Mouse (Mus musculus) hindbrain, embryonic 10.5 days (tissue): ENCODE results near the gene Tbc1d22a. TPM values are rescaled to one million over a fixed set of nuclear protein-coding genes. Genes with fewer than 3 reads are reported as not detected.

Experiments used
- DNase-seq: peaks from one replicate; pipeline ENCODE4 v3.0.0-alpha.2; 2017; ENCODE audit warnings: low spot score
- H3K27ac ChIP-seq: fragments of 300-500 bp; sonication (generic); 2 replicates; pipeline ENCODE4 v1.5.1; 2016; ENCODE audit warnings: mild to moderate bottlenecking, moderate library complexity
- H3K27me3 ChIP-seq: fragments of 300-500 bp; sonication (generic); 2 replicates; pipeline ENCODE4 v1.6.1; 2016; ENCODE audit warnings: mild to moderate bottlenecking; ENCODE audit not compliant: poor library complexity, insufficient read depth, severe bottlenecking
- H3K36me3 ChIP-seq: fragments of 300-500 bp; sonication (generic); 2 replicates; pipeline ENCODE4 v1.6.1; 2016; ENCODE audit warnings: mild to moderate bottlenecking, moderate library complexity
- H3K4me1 ChIP-seq: fragments of 300-500 bp; sonication (generic); replicated peaks from 2 replicates; pipeline ENCODE4 v1.6.1; 2016; ENCODE audit warnings: mild to moderate bottlenecking
- H3K4me3 ChIP-seq: fragments of 300-500 bp; sonication (generic); 2 replicates; pipeline ENCODE4 v1.5.1; 2016; ENCODE audit warnings: mild to moderate bottlenecking, moderate library complexity
- H3K9me3 ChIP-seq: fragments of 300-500 bp; sonication (generic); 2 replicates; pipeline ENCODE4 v1.6.1; 2016; ENCODE audit warnings: mild to moderate bottlenecking, moderate library complexity
- WGBS: fragments of 180-500 bp; shearing (Covaris S2); methylation state at CpG from one replicate; pipeline ENCODE4 v1.1.7; 2016; 5-methylcytosine and 5-hydroxymethylcytosine counted together
- polyA plus RNA-seq: library from polyadenylated mRNA; unstranded; fragments of >200 nt; fragmentation: Nextera tagmentation; extraction: Ambion mirVana; gene quantifications from 2 replicates; pipeline ENCODE4 v1.2.1, GENCODE M21; 2016

Tbc1d22a gene
- polyA plus RNA-seq, 1 experiment from 2014 or later, result 13.4 TPM

GRCm38 (mm10) chr15:86329911-86330310, 115.7 kb downstream of the Tbc1d22a start:
- Histone ChIP-seq H3K27me3 (no peaks in the 10 kb centered on the region), H3K36me3 (no peaks in the 10 kb centered on the region), H3K27ac (no peak overlapping the region), H3K9me3 (no peaks in the 10 kb centered on the region), H3K4me3 (no peak overlapping the region), H3K4me1 (peaks cover 6% of the 10 kb centered on the region)
- DNase-seq, result no peak
- 76% methylated on average over 7 of the region's 7 CpGs for WGBS

DNA sequence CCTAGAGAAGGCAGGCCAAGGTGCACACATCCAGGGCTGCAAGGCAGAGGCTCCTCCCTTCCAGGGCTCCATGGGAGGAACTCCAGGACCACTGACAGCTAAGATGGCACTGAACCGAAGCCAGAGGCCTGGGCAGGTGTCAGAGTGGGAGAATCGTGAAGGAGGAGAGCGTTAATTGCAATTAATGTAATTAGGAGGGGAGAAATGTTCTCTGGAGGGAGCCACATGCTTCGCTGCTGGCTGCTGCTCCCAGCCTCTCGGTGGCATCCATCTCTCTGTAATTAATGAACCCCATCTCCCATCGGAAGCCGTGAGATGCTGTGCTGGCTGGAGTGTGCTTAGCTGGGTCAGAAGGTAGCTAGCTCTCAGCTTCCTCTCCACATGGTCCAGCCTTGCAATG, 116.2 kb downstream of the Tbc1d22a start:
- Histone ChIP-seq H3K27me3 (no peaks in the 10 kb centered on the region), H3K4me1 (peaks cover 6% of the 10 kb centered on the region), H3K4me3 (no peak overlapping the region), H3K27ac (no peak overlapping the region), H3K36me3 (no peaks in the 10 kb centered on the region), H3K9me3 (no peaks in the 10 kb centered on the region)
- 77% methylated on average over 7 of the region's 7 CpGs for WGBS
- DNase-seq, result no peak

GRCm38 (mm10) chr15:86331501-86332245, 117.4 kb downstream of the Tbc1d22a start:
- Histone ChIP-seq H3K4me1 (peaks cover 6% of the 10 kb centered on the region), H3K36me3 (no peaks in the 10 kb centered on the region), H3K9me3 (no peaks in the 10 kb centered on the region), H3K27ac (no peak overlapping the region), H3K27me3 (no peaks in the 10 kb centered on the region), H3K4me3 (no peak overlapping the region)
- WGBS, result 76% methylated on average over 8 of the region's 8 CpGs
- no peak for DNase-seq

DNA sequence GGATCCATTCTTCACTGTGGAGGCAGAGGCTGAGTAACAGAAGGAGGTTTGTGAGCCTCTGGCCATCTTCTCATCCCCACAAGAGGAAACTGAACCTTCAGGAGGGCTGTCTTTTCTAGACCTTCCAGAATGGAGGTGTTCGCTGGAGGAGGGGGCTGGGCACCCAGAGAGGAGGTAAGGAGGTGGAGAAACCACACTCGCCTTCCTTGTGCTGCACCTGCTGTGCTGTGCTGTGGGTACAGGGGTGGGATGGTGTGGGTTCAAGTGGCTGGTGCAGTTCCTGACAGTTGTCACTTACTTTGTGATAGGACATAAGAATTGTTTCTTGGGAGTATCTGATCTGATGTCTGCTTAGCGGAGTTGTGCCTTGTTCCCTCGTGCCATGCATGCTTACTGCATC, 118.9 kb downstream of the Tbc1d22a start:
- Histone ChIP-seq H3K36me3 (no peaks in the 10 kb centered on the region), H3K27ac (no peak overlapping the region), H3K9me3 (no peaks in the 10 kb centered on the region), H3K4me1 (peaks cover 6% of the 10 kb centered on the region), H3K4me3 (no peak overlapping the region), H3K27me3 (no peaks in the 10 kb centered on the region)
- 91% methylated on average over 4 of the region's 4 CpGs for WGBS
- DNase-seq, result no peak

DNA sequence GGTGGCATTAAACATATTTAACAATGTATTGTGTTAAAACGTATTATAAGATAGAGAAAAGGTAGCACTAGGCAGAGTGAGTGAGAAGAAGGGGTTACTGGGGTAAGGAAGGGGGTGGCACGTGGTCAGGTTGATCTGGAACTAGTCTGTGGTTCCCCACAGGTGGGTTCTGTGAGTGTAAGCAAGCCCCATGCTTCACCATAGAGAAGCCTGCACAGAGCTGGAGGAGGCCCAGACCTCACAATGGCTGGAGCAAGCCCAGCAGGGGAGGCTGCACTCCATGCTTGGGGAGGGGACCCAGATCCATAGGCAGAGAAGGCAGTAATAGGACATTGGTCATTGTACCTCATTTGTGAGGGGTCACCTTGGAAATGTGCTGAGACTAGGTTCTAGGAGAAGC, 119.3 kb downstream of the Tbc1d22a start:
- WGBS, result 81% methylated on average over 2 of the region's 2 CpGs
- Histone ChIP-seq H3K27ac (no peak overlapping the region; the same call in 1 of the 2 replicates), H3K36me3 (no peaks in the 10 kb centered on the region), H3K9me3 (no peaks in the 10 kb centered on the region), H3K4me1 (peaks cover 6% of the 10 kb centered on the region), H3K4me3 (no peak overlapping the region), H3K27me3 (no peaks in the 10 kb centered on the region)
- DNase-seq, result no peak

- H3K9me3 ChIP-seq, result no peaks in the 10 kb centered on the region
- H3K36me3 ChIP-seq, result no peaks in the 10 kb centered on the region
- no peaks in the 10 kb centered on the region for H3K27me3 ChIP-seq
- DNase-seq, result no peak
- no peak overlapping the region for H3K4me3 ChIP-seq
- peaks cover 11% of the 10 kb centered on the region for H3K4me1 ChIP-seq
- 96% methylated on average over 4 of the region's 4 CpGs for WGBS
- H3K27ac ChIP-seq, result no peak overlapping the region
Measured at GRCm38 (mm10) chr15:86334276-86334675, 120.0 kb downstream of the Tbc1d22a start.

DNA sequence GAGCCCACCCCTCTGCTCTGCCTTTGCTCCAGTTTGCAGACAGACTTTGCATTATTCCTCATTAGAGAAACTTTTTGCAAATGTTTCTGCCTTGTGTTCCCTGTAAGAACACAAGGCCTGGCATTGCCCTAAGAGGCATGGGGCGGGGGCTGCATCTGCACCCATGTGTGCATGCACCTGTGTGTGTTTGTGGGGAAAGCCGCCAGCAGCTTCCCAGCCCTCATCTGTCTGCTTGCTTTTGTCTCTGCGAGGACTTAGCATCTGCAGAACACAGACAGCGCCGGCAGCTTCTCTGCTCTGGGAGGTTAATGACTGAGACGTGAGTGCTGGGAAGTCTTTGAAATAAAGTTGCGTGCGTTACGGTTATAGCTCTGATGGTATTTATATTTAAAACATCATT, 120.5 kb downstream of the Tbc1d22a start:
- H3K27ac ChIP-seq, result no peak overlapping the region
- H3K4me1 ChIP-seq, result peaks cover 12% of the 10 kb centered on the region
- H3K36me3 ChIP-seq, result no peaks in the 10 kb centered on the region
- no peaks in the 10 kb centered on the region for H3K27me3 ChIP-seq
- no peak overlapping the region for H3K4me3 ChIP-seq
- H3K9me3 ChIP-seq, result no peaks in the 10 kb centered on the region
- no peak for DNase-seq
- 87% methylated on average over 9 of the region's 9 CpGs for WGBS

GRCm38 (mm10) chr15:86335781-86336180, 121.5 kb downstream of the Tbc1d22a start:
- WGBS, result 90% methylated on average over 1 of the region's 1 CpGs
- Histone ChIP-seq H3K4me3 (no peak overlapping the region), H3K36me3 (no peaks in the 10 kb centered on the region), H3K4me1 (peaks cover 12% of the 10 kb centered on the region), H3K27ac (no peak overlapping the region), H3K27me3 (no peaks in the 10 kb centered on the region), H3K9me3 (no peaks in the 10 kb centered on the region)
- no peak for DNase-seq

GRCm38 (mm10) chr15:86337726-86338125, 123.5 kb downstream of the Tbc1d22a start:
- Histone ChIP-seq H3K4me3 (no peak overlapping the region), H3K9me3 (no peaks in the 10 kb centered on the region), H3K36me3 (no peaks in the 10 kb centered on the region), H3K27ac (no peak overlapping the region; the same call in 1 of the 2 replicates), H3K27me3 (no peaks in the 10 kb centered on the region), H3K4me1 (peaks cover 6% of the 10 kb centered on the region; the same call in 1 of the 2 replicates)
- 79% methylated on average over 10 of the region's 10 CpGs for WGBS
- no peak for DNase-seq

- DNase-seq, result no peak
- Histone ChIP-seq H3K36me3 (no peaks in the 10 kb centered on the region), H3K4me3 (no peak overlapping the region), H3K4me1 (peaks cover 21% of the 10 kb centered on the region), H3K27ac (no peak overlapping the region), H3K27me3 (no peaks in the 10 kb centered on the region), H3K9me3 (no peaks in the 10 kb centered on the region)
- 94% methylated on average over 2 of the region's 2 CpGs for WGBS
Measured at GRCm38 (mm10) chr15:86339736-86340135, 125.5 kb downstream of the Tbc1d22a start.

GRCm38 (mm10) chr15:86340766-86341165, 126.5 kb downstream of the Tbc1d22a start:
- H3K27ac ChIP-seq, result no peak overlapping the region

GRCm38 (mm10) chr15:86342637-86343375, 128.5 kb downstream of the Tbc1d22a start:
- Histone ChIP-seq H3K4me3 (no peak overlapping the region), H3K4me1 (peaks cover 30% of the 10 kb centered on the region), H3K27me3 (no peaks in the 10 kb centered on the region), H3K36me3 (no peaks in the 10 kb centered on the region), H3K27ac (no peak overlapping the region), H3K9me3 (no peaks in the 10 kb centered on the region)
- 89% methylated on average over 8 of the region's 8 CpGs for whole genome bisulfite sequencing
- no peak for DNase-seq

More at GRCm38 (mm10) chr15:86340766-86341165, 126.5 kb downstream of the Tbc1d22a start:
- Histone ChIP-seq H3K4me3 (no peak overlapping the region), H3K27me3 (no peaks in the 10 kb centered on the region), H3K36me3 (no peaks in the 10 kb centered on the region), H3K4me1 (peaks cover 27% of the 10 kb centered on the region), H3K9me3 (no peaks in the 10 kb centered on the region)
- no peak for DNase-seq
- 83% methylated on average over 6 of the region's 6 CpGs for WGBS

DNA sequence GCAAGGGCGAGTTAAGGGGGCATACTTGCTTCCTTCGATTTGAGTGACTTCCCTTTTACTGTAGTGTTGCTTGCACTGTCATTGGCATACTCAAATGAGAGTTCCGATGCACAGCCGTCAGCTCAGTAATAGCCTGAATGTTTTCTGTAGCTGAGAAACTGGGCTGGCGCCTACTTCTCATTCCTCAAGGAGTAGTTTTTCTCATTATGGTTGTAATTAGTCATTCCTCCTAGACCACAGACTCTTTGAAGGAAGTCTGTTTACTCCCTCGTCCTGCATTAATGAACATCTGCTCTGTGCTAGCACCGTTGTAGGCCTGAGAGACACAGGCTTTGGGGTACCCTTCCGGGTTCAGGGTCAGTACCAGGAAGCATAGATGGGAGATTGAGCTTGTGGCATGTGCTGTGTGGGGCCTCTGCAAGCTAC, 130.7 kb downstream of the Tbc1d22a start:
- H3K9me3 ChIP-seq, result no peaks in the 10 kb centered on the region
- peak overlapping the region; percentile 40 for H3K27ac ChIP-seq
- H3K27me3 ChIP-seq, result no peaks in the 10 kb centered on the region
- H3K4me1 ChIP-seq, result peaks cover 38% of the 10 kb centered on the region
- no peak overlapping the region for H3K4me3 ChIP-seq
- H3K36me3 ChIP-seq, result no peaks in the 10 kb centered on the region
- DNase-seq, result no peak
- WGBS, result 80% methylated on average over 8 of the region's 8 CpGs
